Mouse (Mus musculus) small intestine, adult 2 months (tissue): ENCODE data around the gene Ptpre.

Experiments used
- CTCF ChIP-seq: fragments of 200-500 bp; IDR thresholded peaks from 2 replicates; pipeline ENCODE4 v1.5.1; 2012; ENCODE audit warnings: low read depth, mild to moderate bottlenecking, control low read depth, inconsistent platforms, low read length, moderate library complexity, mixed read lengths; ENCODE audit not compliant: insufficient replicate concordance, insufficient read length; ENCODE audit errors: extremely low read depth
- POLR2A ChIP-seq: fragments of 200-500 bp; IDR thresholded peaks from 2 replicates; pipeline ENCODE4 v1.6.1; 2012; ENCODE audit warnings: low read depth, mild to moderate bottlenecking, control low read depth, inconsistent platforms, low read length, moderate library complexity

- TF ChIP-seq CTCF (no peak), POLR2A (no peak)
These were observed 77.6 kb downstream of the Ptpre start for GRCm38 (mm10) chr7:135614892-135615291.
